Mouse (Mus musculus): Measurements from ENCODE around the gene Nos1ap. TPM values are rescaled to one million over a fixed set of nuclear protein-coding genes. Genes with fewer than 3 reads are reported as not detected.

Gene Nos1ap
- polyA plus RNA-seq (2012; rRNA removed): 1.5 and 1.7 TPM in 2 replicates

GRCm38 (mm10) chr1:170589219-170590040 lies at the start of gene Nos1ap:
Gene Nos1ap, minus strand, starts transcription at chr1:170589861.

GRCm38 (mm10) chr1:170308503-170308902 lies 281.2 kb downstream of the Nos1ap start, which contains the start of gene Spata46:
Gene Spata46, plus strand, starts transcription at chr1:170308803.

DNA sequence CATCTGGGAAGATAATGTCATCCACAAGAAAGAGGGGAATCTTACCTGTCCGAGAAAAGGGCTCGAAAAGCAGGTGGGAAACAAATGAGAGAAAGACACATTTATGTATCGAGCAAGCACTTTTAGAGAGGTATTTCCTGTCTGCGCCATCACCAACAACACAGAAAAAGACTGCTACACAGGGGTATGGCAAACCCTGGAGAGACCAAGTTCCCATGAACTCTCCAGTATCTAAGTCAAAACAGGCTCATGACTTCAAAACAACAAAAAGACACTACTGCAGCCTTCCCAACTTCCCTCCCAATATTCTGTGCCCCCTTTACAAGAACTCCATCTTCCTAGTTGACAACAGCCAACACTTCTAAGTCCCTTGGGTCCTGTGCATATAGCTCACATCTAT lies 283.4 kb downstream of the Nos1ap start, which contains the start of gene Gm7694:
Gm7694 (minus strand) TSS at position 101 of the 400 bp plus-strand sequence.

DNA sequence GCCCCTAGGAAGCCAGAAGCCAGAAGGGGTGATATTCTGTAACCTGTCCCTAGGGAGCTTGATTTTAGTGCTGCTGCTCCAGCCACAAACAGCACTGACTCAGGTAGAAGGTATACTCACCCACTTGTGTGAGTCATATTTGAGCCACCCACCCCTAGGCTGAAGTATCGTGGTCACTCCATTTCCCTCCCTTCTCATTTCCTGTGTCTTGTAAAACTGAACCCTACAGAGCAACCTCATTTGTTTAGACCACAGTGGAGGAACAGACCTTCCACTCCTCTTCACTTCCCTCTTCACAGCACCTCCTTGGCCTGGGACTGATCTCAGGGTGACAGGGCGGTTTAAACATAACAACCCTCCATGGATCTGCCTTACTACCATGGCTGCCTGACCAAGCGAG lies 312.6 kb downstream of the Nos1ap start, which contains the start of gene Sh2d1b1:
Sh2d1b1 (plus strand) TSS at position 305 of the 400 bp plus-strand sequence.

Other genes with a start within 250 kb of the Nos1ap start
- 0.91 and 0.98 TPM in 2 replicates for gene Olfml2b, start 54.7 kb upstream of the Nos1ap start, polyA plus RNA-seq (2012; rRNA removed)